Mouse (Mus musculus): ENCODE data around the gene Map3k3. TPM values are rescaled to one million over a fixed set of nuclear protein-coding genes. Genes with fewer than 3 reads are reported as not detected.

The Map3k3 gene
- 25.3 and 26.0 TPM in 2 replicates for polyA plus RNA-seq (2015; fragmentation: Nextera tagmentation; extraction: Ambion mirVana)

DNA sequence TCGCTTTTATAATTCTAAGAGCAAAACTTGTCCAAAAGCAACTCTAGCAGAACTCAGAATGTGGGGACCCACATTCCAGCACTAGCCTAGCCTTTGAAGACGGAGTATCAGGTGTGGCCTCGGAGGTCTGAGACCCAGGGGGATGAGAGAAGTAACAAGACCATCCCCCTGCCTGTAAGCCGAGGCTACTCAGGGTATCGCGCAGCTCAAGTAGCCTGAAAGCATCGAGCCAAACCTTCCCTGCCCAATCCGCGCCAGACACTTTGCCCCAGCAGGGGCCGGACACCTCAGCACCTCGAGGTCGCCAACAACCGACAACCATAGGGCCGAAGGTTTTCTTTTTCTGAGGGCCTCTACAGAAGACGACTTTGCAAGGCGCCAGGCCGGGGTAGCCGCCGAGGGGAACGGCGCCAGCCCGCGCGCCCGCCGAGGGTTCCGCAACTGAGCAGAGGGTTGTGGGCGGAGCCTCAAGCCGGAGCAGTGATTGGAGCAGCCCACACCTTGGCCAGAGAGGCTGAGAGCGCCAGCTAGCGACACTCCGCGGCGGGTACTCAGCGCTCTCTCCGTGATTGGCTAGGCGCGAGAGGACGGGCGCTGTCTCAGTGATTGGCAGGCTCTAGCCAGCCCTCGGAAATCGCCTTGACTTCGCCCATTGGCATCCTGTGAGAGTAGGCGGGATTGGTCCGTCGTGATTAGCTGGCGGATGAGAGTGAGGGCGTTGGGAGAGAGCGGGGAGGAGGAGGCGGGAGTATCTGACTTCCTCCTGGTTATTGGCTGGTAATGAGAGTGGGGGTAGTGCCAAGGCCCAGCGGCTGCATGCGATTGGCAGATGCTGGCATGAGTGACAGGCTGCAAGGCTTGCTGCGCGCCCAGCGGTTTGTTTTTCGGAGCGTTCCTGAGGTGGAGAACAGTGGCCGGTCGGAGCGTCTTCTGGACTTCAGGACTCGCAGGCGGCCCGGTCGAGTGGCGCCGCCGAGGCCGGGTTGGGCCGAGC, at the start of gene Map3k3:
Gene Map3k3 (plus strand): TSS at position 906 of the 994 bp plus-strand sequence.
- DNase-seq (ENCODE audit: low spot score), result peak; percentile 100
- Histone ChIP-seq H3K27me3 (replicated peaks; ENCODE audit: insufficient read depth, low read length) (no peaks in the 10 kb centered on the region), H3K4me2 (replicated peaks; ENCODE audit: low read depth, low read length) (peak within 1 kb of the TSS; percentile 77), H3K4me1 (ENCODE audit: insufficient read depth, low read depth, low read length) (peaks cover 8% of the 10 kb centered on the region; the same call in 1 of the 2 replicates), H3K9ac (replicated peaks; ENCODE audit: low read depth) (peak within 1 kb of the TSS; percentile 96), H3K4me3 (ENCODE audit: low read depth, low read length) (peak within 1 kb of the TSS; percentile 97), H3K9me3 (ENCODE audit: low read length) (no peaks in the 10 kb centered on the region), H3K27ac (ENCODE audit: low read length) (peak within 1 kb of the TSS; percentile 99), H3K36me3 (ENCODE audit: insufficient read depth, low read length) (no peaks in the 10 kb centered on the region)
- peak; percentile 97 for ATAC-seq
- TF ChIP-seq CTCF (IDR thresholded peaks at IDR 0.05) (peak; percentile 74), EP300 (IDR thresholded peaks at IDR 0.05) (0 out of 2 replicates have a peak, but pooled peaks have one; percentile 14)
- WGBS, result under 1% methylated on average over 69 of the region's 69 CpGs

GRCm38 (mm10) chr11:106034986-106035385, 49.4 kb upstream of the Map3k3 start:
- Histone ChIP-seq H3K9ac (replicated peaks; ENCODE audit: low read depth) (no peak overlapping the region), H3K4me1 (ENCODE audit: insufficient read depth, low read depth, low read length) (peaks cover 14% of the 10 kb centered on the region; the same call in 1 of the 2 replicates), H3K27ac (ENCODE audit: low read length) (no peak overlapping the region), H3K9me3 (ENCODE audit: low read length) (no peaks in the 10 kb centered on the region), H3K27me3 (replicated peaks; ENCODE audit: insufficient read depth, low read length) (no peaks in the 10 kb centered on the region), H3K36me3 (ENCODE audit: insufficient read depth, low read length) (no peaks in the 10 kb centered on the region), H3K4me2 (replicated peaks; ENCODE audit: low read depth, low read length) (no peak overlapping the region), H3K4me3 (ENCODE audit: low read depth, low read length) (no peak overlapping the region)
- TF ChIP-seq CTCF (IDR thresholded peaks at IDR 0.05), result no peak
- no peak for TF ChIP-seq EP300 (IDR thresholded peaks at IDR 0.05)
- no peak for DNase-seq (ENCODE audit: low spot score)
- 79% methylated on average over 9 of the region's 9 CpGs for WGBS
- no peak for ATAC-seq

DNA sequence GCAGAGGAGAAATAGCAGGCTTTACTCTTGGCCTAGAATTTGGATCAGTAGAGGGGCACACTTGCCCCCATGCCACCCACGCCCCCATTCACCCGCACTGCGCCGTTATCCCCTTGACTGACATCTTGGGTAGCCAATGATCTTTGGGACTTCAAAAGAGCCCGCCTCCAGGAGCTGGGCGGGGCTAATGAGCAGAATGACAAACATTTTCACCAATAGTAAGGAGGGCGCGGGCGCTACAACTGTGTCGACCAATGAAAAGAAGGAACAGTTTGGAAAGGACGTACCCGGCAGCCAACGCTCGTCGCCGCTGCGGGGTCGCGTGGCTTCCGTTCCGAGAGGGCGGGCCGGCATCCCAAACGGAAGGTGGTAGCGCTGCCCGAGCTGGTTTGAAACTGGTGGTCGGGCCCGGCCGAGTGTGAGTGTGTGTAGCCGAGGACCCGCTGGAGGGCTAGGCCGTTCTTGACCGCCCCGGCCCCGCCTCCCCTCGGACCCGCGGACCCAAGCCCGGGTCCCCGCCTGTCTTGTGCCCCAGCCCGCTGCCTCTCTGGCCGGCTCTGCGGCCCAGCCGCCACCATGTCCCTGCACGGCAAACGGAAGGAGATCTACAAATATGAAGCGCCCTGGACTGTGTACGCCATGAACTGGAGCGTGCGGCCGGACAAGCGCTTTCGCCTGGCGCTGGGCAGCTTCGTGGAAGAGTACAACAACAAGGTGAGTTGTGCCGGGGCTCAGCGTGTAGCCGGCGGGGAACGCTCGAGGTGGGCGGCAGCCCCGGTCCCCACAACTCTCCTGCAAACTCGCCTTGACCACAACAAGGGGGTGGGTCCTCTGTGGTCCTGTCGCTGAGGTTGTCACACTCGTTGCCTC, 47.6 kb upstream of the Map3k3 start, which contains the start of gene Dcaf7:
Gene Dcaf7 (plus strand): TSS at position 325 of the 870 bp plus-strand sequence.
- TF ChIP-seq CTCF (IDR thresholded peaks at IDR 0.05) (no peak), EP300 (IDR thresholded peaks at IDR 0.05) (no peak; the same call in 1 of the 2 replicates)
- Histone ChIP-seq H3K9me3 (ENCODE audit: low read length) (no peaks in the 10 kb centered on the region), H3K4me3 (ENCODE audit: low read depth, low read length) (peak within 1 kb of the TSS; percentile 96), H3K4me2 (replicated peaks; ENCODE audit: low read depth, low read length) (peak within 1 kb of the TSS; percentile 84), H3K4me1 (ENCODE audit: insufficient read depth, low read depth, low read length) (peaks cover 14% of the 10 kb centered on the region; the same call in 1 of the 2 replicates), H3K27me3 (replicated peaks; ENCODE audit: insufficient read depth, low read length) (no peaks in the 10 kb centered on the region), H3K27ac (ENCODE audit: low read length) (peak within 1 kb of the TSS; percentile 90), H3K9ac (replicated peaks; ENCODE audit: low read depth) (peak within 1 kb of the TSS; percentile 82), H3K36me3 (ENCODE audit: insufficient read depth, low read length) (no peaks in the 10 kb centered on the region)
- ATAC-seq (peak; percentile 99), DNase-seq (ENCODE audit: low spot score) (peak; percentile 99)
- WGBS, result under 1% methylated on average over 65 of the region's 66 CpGs

DNA sequence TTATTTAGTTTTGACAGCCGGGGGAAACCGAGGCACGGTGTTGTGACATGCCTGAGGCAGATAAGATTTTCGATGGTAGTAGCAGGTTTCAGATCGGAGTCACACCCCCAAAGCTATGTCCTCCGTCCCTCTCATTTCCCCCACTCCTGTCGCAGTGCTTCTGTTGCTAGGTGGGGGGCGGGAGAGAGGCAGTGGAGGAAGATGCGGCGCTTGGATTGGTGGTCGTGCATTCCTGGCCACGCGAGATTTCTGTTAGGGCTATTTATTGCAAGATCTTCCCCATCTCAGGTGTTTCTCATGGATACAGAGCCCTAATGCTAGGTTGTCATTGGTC, 47.0 kb upstream of the Map3k3 start:
- H3K4me3 ChIP-seq (ENCODE audit: low read depth, low read length), result peak overlapping the region; percentile 96
- WGBS, result under 1% methylated on average over 13 of the region's 13 CpGs
- ATAC-seq (no peak), DNase-seq (ENCODE audit: low spot score) (peak; percentile 74)
- no peaks in the 10 kb centered on the region for H3K9me3 ChIP-seq (ENCODE audit: low read length)
- peaks cover 14% of the 10 kb centered on the region; the same call in 1 of the 2 replicates for H3K4me1 ChIP-seq (ENCODE audit: insufficient read depth, low read depth, low read length)
- H3K4me2 ChIP-seq (replicated peaks; ENCODE audit: low read depth, low read length), result peak overlapping the region; percentile 84
- H3K9ac ChIP-seq (replicated peaks; ENCODE audit: low read depth), result peak overlapping the region; percentile 82
- H3K27ac ChIP-seq (ENCODE audit: low read length), result peak overlapping the region; percentile 90
- no peaks in the 10 kb centered on the region for H3K27me3 ChIP-seq (replicated peaks; ENCODE audit: insufficient read depth, low read length)
- no peaks in the 10 kb centered on the region for H3K36me3 ChIP-seq (ENCODE audit: insufficient read depth, low read length)
- TF ChIP-seq EP300 (IDR thresholded peaks at IDR 0.05) (no peak), CTCF (IDR thresholded peaks at IDR 0.05) (peak; percentile 26; the same call in 1 of the 2 replicates)

- no peaks in the 10 kb centered on the region for H3K4me1 ChIP-seq (ENCODE audit: insufficient read depth, low read depth, low read length)
- TF ChIP-seq CTCF (IDR thresholded peaks at IDR 0.05), result no peak
- no peak for TF ChIP-seq EP300 (IDR thresholded peaks at IDR 0.05)
- no peak overlapping the region for H3K9ac ChIP-seq (replicated peaks; ENCODE audit: low read depth)
- peaks cover 5% of the 10 kb centered on the region; the same call in 1 of the 2 replicates for H3K36me3 ChIP-seq (ENCODE audit: insufficient read depth, low read length)
- H3K4me2 ChIP-seq (replicated peaks; ENCODE audit: low read depth, low read length), result no peak overlapping the region
- ATAC-seq, result no peak
- H3K27ac ChIP-seq (ENCODE audit: low read length), result no peak overlapping the region
- H3K9me3 ChIP-seq (ENCODE audit: low read length), result no peaks in the 10 kb centered on the region
- no peaks in the 10 kb centered on the region for H3K27me3 ChIP-seq (replicated peaks; ENCODE audit: insufficient read depth, low read length)
- H3K4me3 ChIP-seq (ENCODE audit: low read depth, low read length), result no peak overlapping the region
- DNase-seq (ENCODE audit: low spot score), result no peak
Observed at GRCm38 (mm10) chr11:106044349-106044748, 40.1 kb upstream of the Map3k3 start.

All from lung, postnatal 0 days (tissue).